Mouse (Mus musculus) gastrocnemius, adult 8-10 months (tissue): ENCODE data around the gene Borcs5. TPM values are rescaled to one million over a fixed set of nuclear protein-coding genes. Genes with fewer than 3 reads are reported as not detected.

ENCODE experiments used
- DNase-seq, 2 experiments: peaks; one replicate each; pipeline ENCODE4 v3.0.0; 2022; ENCODE audit warnings: low spot score in 2 of 2
- total RNA-seq, 4 experiments: library from RNA; stranded (reverse); gene quantifications; 2 replicates each; pipeline ENCODE4 v1.2.4; 2022

The Borcs5 gene
- total RNA-seq: 10 to 100 TPM; 16.8 to 18.8 (median 17.4) TPM

DNA sequence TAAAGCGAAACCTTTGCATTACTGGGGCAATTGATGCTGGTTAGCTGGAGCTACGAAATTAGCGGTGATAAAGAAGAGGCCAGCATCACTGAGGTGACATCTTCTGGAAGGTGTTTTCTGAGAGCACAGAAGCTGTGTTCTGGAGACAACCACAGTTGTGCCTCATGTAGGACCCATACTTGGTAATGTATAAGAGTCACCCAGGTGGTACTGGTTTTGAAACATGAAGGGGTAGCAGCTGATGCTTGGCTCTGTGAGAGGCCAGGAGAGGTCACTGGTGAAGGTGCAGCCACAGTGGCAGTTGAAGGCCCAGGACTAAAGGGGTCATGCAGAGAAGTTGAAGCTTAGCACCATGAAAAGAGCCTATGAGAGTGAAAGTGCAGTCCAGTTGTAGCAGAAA is at the start of gene Borcs5:
Gene Borcs5, plus strand, starts transcription at position 301 of the 400 bp plus-strand sequence.
- no peak for DNase-seq

DNA sequence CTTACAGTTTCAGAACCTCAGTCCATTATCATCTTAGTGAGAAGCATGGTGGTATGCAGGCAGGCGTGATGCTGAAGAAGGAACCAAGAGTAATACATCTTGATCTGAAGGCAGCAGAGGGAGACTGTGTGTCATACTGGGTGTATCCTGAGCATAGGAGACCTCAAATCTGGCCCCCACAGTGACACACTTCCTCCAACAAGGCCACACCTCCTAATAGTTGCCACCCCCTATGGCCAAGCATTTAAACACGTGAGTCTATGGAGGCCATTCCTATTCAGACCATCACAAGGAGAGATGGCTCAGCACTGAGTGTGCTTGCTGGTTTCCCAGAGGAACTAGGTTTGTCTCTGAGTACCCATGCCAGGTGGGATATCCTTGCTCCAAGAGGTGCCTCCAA is 47.7 kb upstream of the Borcs5 start:
- no peak for DNase-seq

- no peak for DNase-seq
These were observed 44.5 kb upstream of the Borcs5 start for GRCm38 (mm10) chr6:134594569-134595442.

DNA sequence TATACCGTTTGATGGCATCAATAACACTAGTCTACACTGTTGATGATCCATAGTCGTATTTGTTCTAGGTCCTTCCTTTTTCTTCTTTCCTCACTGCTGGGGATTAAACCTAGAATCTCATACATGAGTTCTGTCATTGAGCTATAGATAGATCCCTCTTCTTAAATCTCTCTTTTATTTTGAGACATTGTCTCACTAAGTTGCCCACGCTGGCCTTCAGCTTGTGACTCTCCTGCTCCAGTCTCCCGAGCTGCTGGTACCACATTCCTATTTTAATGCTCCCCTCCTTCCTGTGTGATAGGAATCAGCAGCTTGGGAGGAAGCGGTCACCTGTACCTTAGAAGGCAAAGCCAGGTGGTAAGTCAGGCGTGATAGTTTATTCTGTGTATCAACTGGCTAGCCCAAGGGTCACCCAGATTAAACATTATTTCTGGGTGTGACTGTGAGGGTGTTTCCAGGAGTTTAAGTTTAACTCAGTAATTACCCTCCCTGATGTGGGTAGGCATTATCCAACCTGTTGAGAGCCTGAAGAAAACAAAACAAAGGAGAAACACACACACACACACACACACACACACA is 41.6 kb upstream of the Borcs5 start:
- no peak for DNase-seq

DNA sequence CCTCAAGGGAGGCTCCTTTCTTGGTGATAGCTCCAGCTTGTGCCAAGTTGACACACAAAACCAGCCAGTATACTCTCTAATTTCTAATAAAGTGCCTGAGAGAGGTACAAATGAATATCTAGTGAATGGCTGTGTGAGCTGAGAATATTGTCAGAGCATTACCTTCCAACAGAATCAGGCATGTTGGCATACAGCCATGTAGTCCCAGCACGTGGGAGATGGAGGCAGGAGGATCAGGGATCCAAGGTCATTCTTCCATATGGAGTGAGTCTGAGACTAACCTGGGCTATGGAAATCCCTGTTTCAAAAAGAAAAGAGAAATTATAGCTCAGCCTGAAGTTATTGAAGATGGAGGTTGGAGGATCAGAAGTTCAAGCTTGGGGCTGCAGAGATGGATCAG is 40.1 kb upstream of the Borcs5 start:
- no peak for DNase-seq

DNA sequence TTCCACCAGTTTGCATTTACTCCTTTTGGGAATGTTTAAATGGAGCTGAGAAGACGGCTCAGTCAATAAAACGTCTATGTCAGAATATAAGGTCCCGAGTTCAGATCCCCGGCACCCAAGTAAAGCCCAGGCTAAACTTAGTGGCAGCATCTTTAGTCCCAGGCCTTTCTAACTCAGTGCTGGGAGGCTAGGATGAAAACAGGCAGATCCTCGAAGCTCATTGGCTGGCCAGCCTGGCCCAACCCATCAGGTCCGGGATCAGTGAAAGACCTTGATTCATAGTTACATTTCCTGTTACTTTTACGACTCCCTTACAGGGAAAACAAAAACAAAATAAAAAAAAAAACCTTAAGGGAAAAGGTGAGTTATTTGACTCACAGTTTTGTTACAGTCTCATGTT is 38.2 kb upstream of the Borcs5 start:
- DNase-seq: no peak

DNA sequence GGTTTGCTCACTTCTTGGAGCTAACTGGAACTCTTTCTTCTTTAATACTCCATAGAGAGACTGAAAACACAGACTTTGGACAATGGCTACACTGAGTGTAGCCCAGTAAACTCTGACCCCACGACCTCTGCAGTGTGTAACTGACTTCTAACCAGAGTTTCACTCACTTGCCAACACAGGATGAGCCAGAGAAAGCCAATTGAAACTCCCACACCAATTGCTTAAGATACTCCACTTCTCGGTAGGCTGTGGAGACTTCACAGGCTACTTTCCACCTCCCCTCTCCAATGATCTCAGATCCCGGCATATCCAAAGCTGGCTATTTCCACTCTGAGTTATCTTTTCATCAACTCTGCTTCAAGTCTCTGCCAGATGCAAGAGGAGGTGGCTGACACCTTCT is 37.5 kb upstream of the Borcs5 start:
- DNase-seq: no peak

- peak in 1 of 2 experiments; percentile 14 for DNase-seq
These were observed 36.8 kb upstream of the Borcs5 start for GRCm38 (mm10) chr6:134602371-134603003.

- no peak for DNase-seq
These were observed 34.1 kb upstream of the Borcs5 start for GRCm38 (mm10) chr6:134605196-134605595.

GRCm38 (mm10) chr6:134606540-134606939 is 32.8 kb upstream of the Borcs5 start:
- DNase-seq: no peak

DNA sequence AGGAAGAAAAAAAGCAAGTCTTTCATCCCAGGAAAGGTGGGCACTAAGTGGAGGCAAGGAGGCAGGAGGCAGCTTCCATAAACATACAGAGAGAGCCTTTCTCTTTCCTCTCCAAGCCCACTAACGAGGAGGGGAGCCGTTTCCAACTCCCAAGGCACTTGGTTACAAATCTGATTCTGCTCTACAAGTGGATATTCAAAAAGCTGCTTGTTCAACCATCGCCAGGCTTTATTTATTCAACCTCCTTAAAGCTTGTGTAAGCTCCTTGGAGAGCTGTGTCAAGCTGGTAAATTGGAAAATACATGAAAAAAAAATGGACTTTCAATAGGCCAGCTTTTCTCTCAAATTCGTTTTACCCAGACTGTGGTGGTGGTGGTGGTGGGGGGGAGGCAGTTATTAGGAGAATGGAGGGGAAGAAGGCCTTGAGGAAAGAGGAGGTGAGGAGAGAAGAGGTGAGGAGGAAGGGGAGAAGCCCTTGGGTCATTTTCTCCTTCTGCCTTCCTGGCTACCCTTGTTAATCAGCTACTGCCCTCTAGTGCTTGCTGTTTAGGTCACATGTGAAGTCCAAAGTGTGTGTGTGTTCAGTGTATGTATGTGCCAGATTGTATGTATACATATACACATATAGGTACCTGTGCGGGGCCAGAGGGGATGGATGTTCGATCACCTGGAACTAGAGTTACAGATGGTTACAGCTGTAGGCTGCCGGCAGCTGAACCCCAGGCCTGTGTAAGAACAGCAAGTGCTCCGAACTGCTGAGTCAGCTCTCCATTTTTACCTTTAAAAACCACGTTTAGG is 32.2 kb upstream of the Borcs5 start:
- DNase-seq: no peak

GRCm38 (mm10) chr6:134610380-134610779 is 28.9 kb upstream of the Borcs5 start:
- no peak for DNase-seq

DNA sequence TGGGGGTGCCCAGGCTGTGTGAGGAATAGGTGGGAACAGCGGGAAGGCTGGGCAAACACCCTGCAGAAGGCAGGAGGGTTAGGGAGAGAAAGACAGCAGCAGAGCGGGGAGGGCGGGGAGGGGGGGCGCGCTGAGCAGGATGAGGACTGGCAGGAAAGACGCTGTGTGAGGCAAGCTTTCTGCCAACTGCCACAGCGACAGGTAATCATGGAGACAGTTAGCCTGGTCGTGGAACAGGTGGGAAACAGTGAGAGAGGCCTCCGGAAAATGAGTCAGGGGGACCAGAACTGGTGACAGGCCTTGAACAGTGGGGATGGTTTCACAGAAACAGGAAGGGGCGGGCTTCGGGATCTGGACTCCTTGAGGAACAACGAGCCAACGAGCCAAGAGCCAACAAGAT is 27.4 kb upstream of the Borcs5 start:
- no peak for DNase-seq

- DNase-seq: no peak
These were observed 25.0 kb upstream of the Borcs5 start for GRCm38 (mm10) chr6:134614322-134614721.

DNA sequence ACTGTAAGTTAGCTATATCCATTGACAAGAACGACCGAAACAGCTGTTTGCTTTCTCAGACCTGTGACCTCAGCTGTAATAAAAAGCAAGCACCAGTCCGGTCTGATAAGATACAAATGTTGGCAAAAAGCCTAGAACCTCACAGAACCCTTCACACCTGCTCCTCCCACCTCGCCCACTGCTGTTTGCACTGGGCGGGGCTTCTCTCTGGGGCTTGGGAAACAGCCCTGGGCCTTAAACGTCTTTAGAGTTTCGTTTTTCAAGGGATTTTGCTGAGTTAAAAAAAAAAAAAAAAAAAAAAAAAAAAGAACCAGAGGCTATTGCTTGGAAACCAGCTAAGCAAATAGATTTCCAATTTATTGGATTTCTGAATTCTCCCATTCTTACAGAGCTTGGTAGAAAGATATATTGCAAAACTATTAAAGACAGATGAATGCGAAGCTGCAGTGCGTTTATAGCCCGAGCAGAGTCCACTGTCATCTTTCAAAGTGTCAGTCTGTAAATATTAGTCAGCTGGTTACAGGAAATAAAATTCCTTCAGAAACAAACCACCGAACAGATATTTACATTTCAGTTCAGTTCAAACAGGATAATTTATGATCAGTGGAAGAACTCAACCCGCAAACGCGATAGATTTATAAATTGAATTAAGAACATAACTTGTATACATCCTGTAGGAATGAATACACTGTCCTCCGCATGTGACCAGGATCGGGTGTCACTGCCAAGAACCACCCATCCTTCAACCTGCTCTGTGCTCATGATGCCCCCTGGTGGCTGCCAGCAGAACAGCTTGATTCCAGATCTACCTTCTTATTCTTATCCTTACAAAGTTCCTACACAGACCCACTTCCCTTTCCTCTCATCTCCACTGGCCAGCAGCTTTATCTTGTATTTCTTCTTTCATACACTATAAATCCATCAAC is 24.3 kb upstream of the Borcs5 start:
- peak; percentile 72 to 77 for DNase-seq

GRCm38 (mm10) chr6:134617589-134617988 is 21.7 kb upstream of the Borcs5 start:
- no peak for DNase-seq

GRCm38 (mm10) chr6:134620129-134620528 is 19.2 kb upstream of the Borcs5 start:
- DNase-seq: no peak

DNA sequence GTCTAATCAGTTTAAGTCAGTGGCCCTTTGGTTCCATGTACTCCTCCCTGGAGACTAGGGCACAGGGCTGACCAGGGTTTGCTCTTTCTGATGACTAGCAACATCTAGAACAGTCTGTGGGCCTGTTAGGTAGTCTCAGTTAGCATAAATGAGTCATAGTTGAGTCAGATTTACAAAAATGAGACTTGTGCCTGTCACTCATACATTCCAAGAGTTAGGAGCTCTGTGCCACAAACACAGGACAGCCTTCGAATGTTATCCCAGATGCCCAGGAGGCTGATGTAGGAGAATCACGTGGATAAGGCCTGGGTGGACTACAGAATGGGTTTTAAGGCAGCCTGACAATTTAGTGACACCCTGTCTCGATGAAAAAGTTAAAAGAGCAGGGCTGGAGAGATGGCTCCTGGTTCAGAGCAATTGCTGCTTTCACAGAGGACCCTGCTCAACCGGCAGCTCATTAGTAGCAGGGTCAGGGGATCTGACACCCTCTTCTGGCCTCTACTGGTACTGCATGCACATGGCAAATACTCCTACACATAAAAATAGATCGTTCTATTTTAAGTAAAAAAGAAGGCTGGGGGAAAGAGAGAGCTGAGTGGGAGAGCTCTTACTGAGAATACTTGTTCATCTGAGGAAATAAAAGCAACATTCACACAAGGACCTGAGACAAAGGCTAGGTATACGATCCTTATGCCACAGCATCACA is 18.3 kb upstream of the Borcs5 start:
- DNase-seq: no peak

GRCm38 (mm10) chr6:134621552-134621949 is 17.8 kb upstream of the Borcs5 start:
- no peak for DNase-seq

DNA sequence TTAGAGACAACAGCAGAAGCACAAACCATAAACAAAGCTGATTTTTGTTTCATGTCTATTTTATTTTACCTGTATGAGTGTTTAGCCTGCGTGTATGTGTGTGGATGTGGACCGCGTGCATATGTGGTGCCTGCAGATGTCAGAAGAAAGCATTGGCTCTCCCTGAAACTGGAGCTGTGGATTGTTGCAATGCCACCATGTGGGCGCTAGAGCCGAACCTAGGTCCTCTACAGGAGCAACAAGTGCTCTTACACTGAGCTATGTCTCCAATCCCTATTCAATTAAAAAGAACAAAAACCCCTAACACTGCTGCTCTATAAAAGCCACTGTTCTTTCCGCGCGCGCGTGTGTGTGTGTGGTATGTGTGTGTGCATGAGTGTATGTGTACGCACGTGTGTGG is 13.9 kb upstream of the Borcs5 start:
- DNase-seq: no peak
